Mouse (Mus musculus): Measurements from ENCODE around the gene App.

GRCm38 (mm10) chr16:85095923-85096322, 77.6 kb downstream of the App start:
- TF ChIP-seq TCF12 (IDR thresholded peaks at IDR 0.05; ENCODE audit: insufficient read depth, poor library complexity, severe bottlenecking) (no peak), POLR2A (IDR thresholded peaks at IDR 0.05; ENCODE audit: insufficient read length, low read depth) (no peak), MAX (IDR thresholded peaks at IDR 0.05; ENCODE audit: low read depth) (no peak), USF1 (IDR thresholded peaks at IDR 0.05; ENCODE audit: low read depth) (no peak), POLR2AphosphoS2 (IDR thresholded peaks at IDR 0.05; ENCODE audit: insufficient read length, low read depth) (no peak), TCF3 (IDR thresholded peaks at IDR 0.05; ENCODE audit: insufficient read length, low read depth) (no peak), REST (IDR thresholded peaks at IDR 0.05; ENCODE audit: insufficient read depth, insufficient read length) (no peak), CEBPB (IDR thresholded peaks at IDR 0.05; ENCODE audit: insufficient read depth, poor library complexity, severe bottlenecking) (no peak), MYOD1 (IDR thresholded peaks at IDR 0.05; ENCODE audit: control insufficient read depth in 1 of 3, insufficient read length in 2 of 3, low read depth in 2 of 3) (no peak), E2F4 (IDR thresholded peaks at IDR 0.05; ENCODE audit: insufficient read depth) (no peak)

Data from myocyte (in vitro differentiated cells).